Mouse (Mus musculus) neural tube, embryonic 10.5 days (tissue): ENCODE measurements around the gene B4galt1.
"Not testable (repeated sequence)": the region's sequence is repeated elsewhere in the genome, so short reads cannot be mapped to it uniquely, and the experiment has no call there.

Source experiments
- DNase-seq: peaks from one replicate; pipeline ENCODE4 v3.0.0-alpha.2; 2017; ENCODE audit warnings: low spot score; ENCODE audit errors: extremely low spot score

The B4galt1 gene

GRCm38 (mm10) chr4:40820903-40821302 is 32.9 kb downstream of the B4galt1 start:
- no peak for DNase-seq

- DNase-seq = no peak
These were observed 33.8 kb downstream of the B4galt1 start for GRCm38 (mm10) chr4:40820024-40820423.

GRCm38 (mm10) chr4:40819151-40819550 is 34.7 kb downstream of the B4galt1 start:
- DNase-seq = no peak

GRCm38 (mm10) chr4:40818421-40818820 is 35.4 kb downstream of the B4galt1 start:
- no peak for DNase-seq

GRCm38 (mm10) chr4:40817936-40818335 is 35.9 kb downstream of the B4galt1 start:
- no peak for DNase-seq

GRCm38 (mm10) chr4:40815775-40816372 is 37.9 kb downstream of the B4galt1 start:
- no peak for DNase-seq

- no peak for DNase-seq
These were observed 38.7 kb downstream of the B4galt1 start for GRCm38 (mm10) chr4:40815120-40815519.

GRCm38 (mm10) chr4:40814359-40814758 is 39.4 kb downstream of the B4galt1 start:
- DNase-seq = no peak

- DNase-seq = no peak
These were observed 40.9 kb downstream of the B4galt1 start for GRCm38 (mm10) chr4:40812891-40813290.

- no peak for DNase-seq
These were observed 43.3 kb downstream of the B4galt1 start for GRCm38 (mm10) chr4:40810481-40810880.

GRCm38 (mm10) chr4:40807382-40807781 is 46.4 kb downstream of the B4galt1 start:
- no peak for DNase-seq

- DNase-seq = no peak
These were observed 48.4 kb downstream of the B4galt1 start for GRCm38 (mm10) chr4:40805401-40805800.

GRCm38 (mm10) chr4:40802787-40803186 is 51.0 kb downstream of the B4galt1 start:
- no peak for DNase-seq

GRCm38 (mm10) chr4:40801908-40802307 is 51.9 kb downstream of the B4galt1 start:
- no peak for DNase-seq

GRCm38 (mm10) chr4:40800873-40801272 is 52.9 kb downstream of the B4galt1 start:
- no peak for DNase-seq

- not testable (repeated sequence) for DNase-seq
These were observed 54.8 kb downstream of the B4galt1 start for GRCm38 (mm10) chr4:40798833-40799555.

- no peak for DNase-seq
These were observed 58.0 kb downstream of the B4galt1 start for GRCm38 (mm10) chr4:40795761-40796160.

GRCm38 (mm10) chr4:40794320-40794719 is 59.5 kb downstream of the B4galt1 start:
- DNase-seq = no peak

GRCm38 (mm10) chr4:40791176-40791575 is 62.6 kb downstream of the B4galt1 start:
- no peak for DNase-seq

GRCm38 (mm10) chr4:40786578-40786977 is 67.2 kb downstream of the B4galt1 start:
- no peak for DNase-seq

GRCm38 (mm10) chr4:40785620-40786166 is 68.1 kb downstream of the B4galt1 start:
- no peak for DNase-seq

GRCm38 (mm10) chr4:40784556-40785169 is 69.1 kb downstream of the B4galt1 start:
- no peak for DNase-seq
